Mouse (Mus musculus) kidney, adult 18-20 months (tissue): ENCODE results near the gene Ptpra.

Experiments used
- DNase-seq: peaks from one replicate; pipeline ENCODE4 v3.0.0; 2021

Gene Ptpra

DNA sequence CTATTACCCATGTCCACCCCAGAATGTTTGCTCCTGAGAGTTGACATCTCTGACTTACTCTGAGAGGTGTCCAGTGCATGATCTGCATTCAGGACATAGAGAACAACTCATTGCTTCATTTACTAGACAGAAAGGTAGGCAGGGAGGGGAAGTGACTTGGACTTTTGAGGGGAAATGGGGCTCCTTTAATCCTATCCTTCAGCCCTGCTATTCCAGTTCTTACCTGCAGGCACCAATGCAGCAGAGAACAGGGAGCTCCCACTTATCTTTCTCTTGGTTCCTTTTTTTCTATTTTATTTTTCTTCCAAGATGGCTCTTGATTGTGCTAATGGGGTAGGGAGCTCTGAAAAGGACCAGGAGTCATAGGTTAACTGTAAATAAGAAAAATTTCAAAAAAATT, 1.6 kb upstream of the Ptpra start:
- no peak for DNase-seq

GRCm38 (mm10) chr2:130449021-130449793, 871 bp upstream of the Ptpra start:
- peak; percentile 27 for DNase-seq

DNA sequence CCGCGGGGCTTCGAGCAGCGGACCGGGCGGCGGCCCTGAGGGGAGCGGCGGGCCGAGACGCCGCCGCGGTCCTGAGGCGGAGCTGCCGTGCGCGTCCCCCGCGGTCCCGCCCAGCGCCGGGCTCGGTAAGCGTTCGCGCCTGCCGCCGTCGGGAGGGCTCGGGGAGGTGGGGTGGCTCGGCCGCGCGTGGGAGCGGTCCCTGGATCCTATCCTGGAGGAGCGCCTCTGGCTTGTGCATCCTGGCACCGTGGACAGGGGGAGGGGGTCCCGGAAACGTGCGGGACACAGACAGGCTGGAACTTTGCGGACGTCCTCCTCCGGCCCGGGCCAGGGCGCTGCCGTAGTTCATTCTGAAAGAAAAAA, 337 bp downstream of the Ptpra start:
- DNase-seq = no peak

GRCm38 (mm10) chr2:130451086-130451726, 1.1 kb downstream of the Ptpra start:
- no peak for DNase-seq

DNA sequence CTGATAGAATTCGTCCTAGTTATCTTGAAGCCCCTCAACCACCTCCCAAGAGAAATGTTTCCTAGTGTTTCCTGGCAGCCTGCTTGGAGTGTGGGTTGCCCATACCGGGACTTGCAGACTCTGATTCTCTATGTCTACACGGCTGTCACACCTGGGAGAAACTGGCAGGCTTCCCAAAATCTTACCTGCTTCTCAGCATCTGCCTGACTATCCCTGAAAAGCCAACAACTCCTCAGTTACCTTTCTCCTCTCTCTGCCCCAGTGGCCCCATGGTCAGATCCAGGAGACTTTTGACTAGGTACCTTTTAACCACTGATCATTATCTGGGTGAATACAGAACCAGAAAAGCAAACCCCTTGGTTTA, 1.6 kb downstream of the Ptpra start:
- no peak for DNase-seq

DNA sequence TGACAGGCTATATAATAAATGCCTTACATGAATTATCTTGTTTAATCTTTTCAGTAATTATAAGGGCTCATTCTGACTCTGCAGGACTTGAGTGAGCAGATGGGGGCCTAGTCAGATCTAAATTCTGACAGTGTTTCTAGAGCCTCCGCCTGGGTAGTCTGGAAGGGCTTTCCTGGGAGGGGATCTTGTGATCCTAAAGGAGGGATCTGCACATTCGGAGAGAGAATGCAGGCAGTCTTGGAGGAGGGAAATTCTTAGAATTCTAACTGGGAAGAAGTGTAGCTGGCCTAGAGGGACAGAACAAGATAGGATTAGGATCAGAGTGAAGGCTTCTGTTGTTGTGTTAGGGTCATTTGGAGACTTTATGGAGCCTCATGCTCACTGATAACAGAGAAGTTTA, 2.2 kb downstream of the Ptpra start:
- DNase-seq = no peak

GRCm38 (mm10) chr2:130453421-130453820, 3.3 kb downstream of the Ptpra start:
- DNase-seq = no peak

DNA sequence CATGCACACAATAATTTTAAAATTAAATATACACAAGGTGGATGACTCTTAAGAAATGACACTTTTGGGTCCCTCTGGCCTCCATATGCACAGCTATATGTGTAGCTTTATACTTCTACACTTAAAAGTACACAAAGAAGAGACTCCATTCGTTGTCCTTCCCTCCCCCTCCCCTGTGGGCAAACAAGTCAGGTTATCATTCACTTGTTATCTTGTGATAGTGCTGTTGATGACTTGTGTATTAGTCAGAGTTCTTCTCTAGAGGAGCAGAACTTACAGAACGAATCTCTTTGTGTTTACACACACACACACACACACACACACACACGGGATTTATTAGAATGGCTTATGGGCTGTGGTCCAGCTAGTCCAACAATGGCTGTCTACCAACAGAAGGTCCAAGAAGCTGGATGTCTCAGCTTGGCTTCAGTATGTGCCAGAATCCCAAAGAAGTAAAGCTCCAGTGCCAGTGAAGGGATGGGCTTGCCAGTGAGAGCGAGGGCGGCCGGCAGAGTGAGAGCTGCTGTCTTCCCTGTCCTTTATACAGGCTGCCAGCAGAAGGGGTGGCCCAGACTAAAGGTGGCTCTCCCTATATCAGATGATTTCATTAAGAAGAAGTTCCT, 4.8 kb downstream of the Ptpra start:
- no peak for DNase-seq

DNA sequence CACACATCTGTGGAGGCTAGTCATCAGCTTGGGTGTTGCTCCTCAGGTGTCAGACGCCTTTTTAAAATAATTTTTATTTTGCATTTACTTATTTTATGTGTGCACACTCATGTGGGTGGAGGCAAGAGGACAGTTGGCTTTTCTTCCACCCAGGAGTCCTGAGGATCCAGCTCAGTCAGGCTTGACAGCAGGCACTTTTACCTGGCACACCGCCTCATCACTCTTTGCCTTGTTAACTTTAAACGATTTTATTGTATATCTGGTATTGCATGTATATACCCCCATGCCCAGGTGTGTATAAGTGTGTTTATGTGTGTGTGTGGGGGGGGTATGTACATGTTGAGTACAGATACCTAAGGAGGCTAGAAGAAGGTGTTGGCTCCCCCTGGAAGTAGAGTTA, 7.8 kb downstream of the Ptpra start:
- DNase-seq = no peak

- no peak for DNase-seq
These were observed 9.5 kb downstream of the Ptpra start for GRCm38 (mm10) chr2:130459576-130459975.

DNA sequence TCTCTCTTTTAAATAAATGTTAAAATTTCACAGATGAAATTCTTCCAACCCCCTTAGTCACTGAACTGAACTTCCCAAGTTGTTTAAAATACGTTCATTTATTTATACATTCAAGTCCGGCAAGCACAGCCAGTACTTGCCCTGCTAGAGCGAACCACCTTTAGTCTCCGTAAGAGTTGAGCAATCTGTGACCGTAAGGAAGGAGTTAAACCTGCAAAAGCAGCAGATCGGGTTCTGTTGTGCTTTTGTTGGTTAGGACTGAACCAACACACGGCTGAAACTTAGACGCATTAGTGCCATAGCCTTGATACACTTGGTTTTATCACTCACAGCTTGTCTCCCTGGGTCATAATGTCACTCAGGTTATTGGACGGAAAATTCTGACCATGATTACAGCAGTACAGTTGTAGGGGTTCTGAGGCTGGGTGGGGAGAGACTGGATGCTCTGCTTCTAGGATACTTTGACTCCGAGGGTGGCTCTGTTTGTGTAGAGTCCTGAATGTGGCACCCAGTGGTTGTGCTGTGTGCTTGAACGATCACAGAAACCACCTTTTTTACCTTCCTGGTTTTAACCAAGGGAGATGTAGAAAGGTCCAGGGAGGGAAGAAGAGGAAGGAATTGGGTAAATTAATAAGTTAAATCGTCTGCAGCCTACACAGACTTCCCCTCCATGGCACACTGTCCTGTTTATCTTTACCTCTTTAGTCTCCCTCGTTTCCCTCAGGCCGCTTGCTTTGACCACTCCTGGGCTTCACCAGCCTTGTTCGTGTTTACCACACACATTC, 11.4 kb downstream of the Ptpra start:
- DNase-seq = no peak

- no peak for DNase-seq
These were observed 16.4 kb downstream of the Ptpra start for GRCm38 (mm10) chr2:130466438-130466837.

DNA sequence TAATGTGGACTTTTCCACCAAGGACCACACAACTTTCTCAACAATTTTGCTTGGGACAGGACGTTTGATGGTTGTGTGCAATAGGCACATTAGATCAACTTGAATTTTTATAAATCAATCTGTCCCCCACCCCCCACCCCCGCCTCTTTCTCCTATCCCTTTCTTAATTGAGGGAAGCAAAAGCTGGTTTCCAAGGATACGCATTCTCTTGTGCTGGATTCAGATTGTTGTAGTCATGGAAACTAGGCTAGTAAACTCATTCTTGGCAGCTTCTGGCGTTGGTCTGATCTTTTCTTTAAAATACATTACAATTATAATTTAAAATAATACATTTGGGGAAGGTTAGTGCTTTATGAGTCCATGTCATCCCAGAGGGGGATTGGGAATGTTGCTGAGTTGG, 19.3 kb downstream of the Ptpra start:
- DNase-seq = no peak

DNA sequence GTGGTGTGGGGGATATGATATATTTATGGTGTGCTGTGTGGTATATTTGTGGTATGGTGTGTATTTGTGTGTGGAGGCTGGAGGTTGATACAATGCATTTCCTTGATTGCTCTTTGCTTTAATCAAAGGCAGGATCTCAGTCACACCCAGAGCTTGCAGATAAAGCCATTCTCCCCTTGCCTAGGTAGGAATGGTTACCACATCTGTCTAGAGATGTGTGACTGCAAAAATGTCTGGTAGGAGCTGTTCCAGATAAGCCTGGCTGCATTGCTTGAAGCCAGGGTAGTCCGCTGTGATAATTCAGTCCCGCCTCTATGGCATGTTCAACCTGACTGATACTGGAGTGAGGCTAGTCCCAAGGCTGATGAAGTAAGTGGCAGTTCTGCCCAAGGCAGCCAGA, 19.9 kb downstream of the Ptpra start:
- no peak for DNase-seq

DNA sequence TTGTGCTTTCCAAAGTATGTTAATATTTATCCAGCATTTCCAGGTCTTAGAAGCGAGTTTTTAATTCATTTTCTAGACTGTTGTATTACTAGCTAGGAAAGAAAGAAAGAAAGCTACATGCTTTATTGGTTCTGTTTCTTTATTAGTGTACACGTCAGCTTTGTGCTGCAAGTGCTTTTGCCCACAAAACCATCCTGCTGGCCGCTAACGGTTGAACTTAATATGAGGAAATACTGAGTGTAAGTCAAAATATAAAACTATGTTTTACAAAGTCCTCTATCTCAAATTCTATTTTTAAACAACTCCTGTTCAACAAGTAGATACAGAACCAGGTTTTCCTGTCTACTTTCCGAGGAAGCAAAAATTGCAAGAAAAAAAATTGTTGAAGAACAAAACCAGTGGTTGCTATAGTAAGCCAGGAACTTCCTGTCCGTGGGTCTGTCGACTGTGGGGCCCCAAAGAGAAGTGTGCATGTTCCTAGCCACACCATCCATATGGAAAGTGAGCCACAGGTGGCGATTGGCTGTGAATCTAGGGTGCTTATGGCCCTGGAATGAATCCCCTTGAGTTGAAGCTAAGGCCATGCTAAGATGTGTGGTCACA, 22.9 kb downstream of the Ptpra start:
- no peak for DNase-seq

DNA sequence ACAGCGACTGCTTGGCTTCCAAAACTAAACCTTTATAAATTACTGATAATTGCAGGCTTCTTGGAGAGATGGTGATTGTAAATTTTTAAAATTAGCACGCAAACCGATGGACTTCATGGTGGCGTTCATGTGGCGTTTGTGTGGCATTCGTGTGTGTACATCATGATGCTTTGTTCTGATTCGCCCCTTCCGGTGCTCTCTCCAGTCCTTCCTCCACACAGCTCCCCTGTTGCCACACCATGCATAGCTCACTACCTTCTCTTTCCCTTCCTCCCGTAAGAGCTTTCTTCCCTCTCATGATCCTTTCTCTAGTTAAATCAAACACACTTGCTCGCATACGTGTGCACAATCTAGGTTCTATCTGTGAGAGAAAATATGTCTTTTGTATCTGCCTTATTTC, 25.7 kb downstream of the Ptpra start:
- no peak for DNase-seq

GRCm38 (mm10) chr2:130476666-130477297, 26.7 kb downstream of the Ptpra start:
- DNase-seq = no peak

GRCm38 (mm10) chr2:130482177-130482576, 32.1 kb downstream of the Ptpra start:
- no peak for DNase-seq

- no peak for DNase-seq
These were observed 32.6 kb downstream of the Ptpra start for GRCm38 (mm10) chr2:130482700-130483099.

- no peak for DNase-seq
These were observed 34.1 kb downstream of the Ptpra start for GRCm38 (mm10) chr2:130484206-130484605.

DNA sequence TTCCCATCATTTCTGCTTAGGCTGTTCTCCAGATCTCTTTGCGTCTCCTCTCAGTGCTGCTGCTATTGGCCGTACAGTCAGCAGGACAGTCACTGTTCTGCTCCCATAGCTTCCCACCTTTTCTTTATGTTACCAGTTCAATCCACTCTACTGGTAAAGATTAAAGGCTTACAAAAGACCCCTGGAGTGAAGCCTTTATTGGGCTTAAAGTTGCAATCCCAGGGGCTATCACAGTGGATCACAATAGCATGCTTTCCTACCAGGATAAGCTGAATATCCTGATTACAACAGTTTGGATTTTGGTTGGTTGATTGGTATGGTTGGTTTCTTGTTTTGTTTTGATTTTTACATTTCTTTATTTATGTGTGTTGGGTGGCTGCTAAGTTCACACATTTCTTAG, 37.9 kb downstream of the Ptpra start:
- no peak for DNase-seq

GRCm38 (mm10) chr2:130488600-130488999, 38.5 kb downstream of the Ptpra start:
- no peak for DNase-seq

DNA sequence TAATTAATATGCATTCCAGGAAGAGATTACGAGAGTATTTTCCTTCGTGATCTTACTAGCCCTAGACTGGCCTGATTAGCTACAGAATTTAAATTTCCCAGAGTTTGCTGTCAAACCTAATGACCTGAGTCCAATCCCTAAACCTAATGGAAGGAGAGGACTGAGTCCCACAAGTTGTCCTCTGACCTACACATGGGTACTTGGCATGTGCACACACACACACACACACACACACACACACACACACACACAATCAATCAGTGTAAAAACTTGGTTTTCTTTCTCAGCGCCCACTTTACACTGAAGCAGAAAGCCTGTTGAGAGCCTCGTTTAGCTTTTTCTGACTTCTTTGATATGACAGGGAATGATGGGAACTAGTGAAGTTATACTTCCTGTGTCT, 41.1 kb downstream of the Ptpra start:
- no peak for DNase-seq
